Mouse (Mus musculus) hindbrain, embryonic 16.5 days (tissue): ENCODE measurements around the gene Chrna9. TPM values are rescaled to one million over a fixed set of nuclear protein-coding genes. Genes with fewer than 3 reads are reported as not detected.
A peak's percentile ranks its signal among the peaks of the same experiment; 100 is the strongest.

Source experiments
- ATAC-seq: fragments of 200-750 bp; cut with Nextera tagmentation; 2 replicates; pipeline ENCODE4 v1.8.0; 2017; ENCODE audit warnings: moderate TSS enrichment, moderate library complexity
- H3K27ac ChIP-seq: fragments of 300-500 bp; sonication (generic); 2 replicates; pipeline ENCODE4 v1.5.1; 2014; ENCODE audit warnings: low read depth, mild to moderate bottlenecking, control low read depth, low read length, moderate library complexity
- H3K27me3 ChIP-seq: fragments of 300-500 bp; sonication (generic); replicated peaks from 2 replicates; pipeline ENCODE4 v1.6.1; 2014; ENCODE audit warnings: low read length; ENCODE audit not compliant: control insufficient read depth, insufficient read depth
- H3K36me3 ChIP-seq: fragments of 300-500 bp; sonication (generic); 2 replicates; pipeline ENCODE4 v1.6.1; 2014; ENCODE audit warnings: mild to moderate bottlenecking, low read length, moderate library complexity, mixed read lengths; ENCODE audit not compliant: control insufficient read depth, insufficient read depth
- H3K4me1 ChIP-seq: fragments of 300-500 bp; sonication (generic); 2 replicates; pipeline ENCODE4 v1.6.1; 2014; ENCODE audit warnings: low read depth, low read length; ENCODE audit not compliant: control insufficient read depth, insufficient read depth
- H3K4me2 ChIP-seq: fragments of 300-500 bp; sonication (generic); 2 replicates; pipeline ENCODE4 v1.6.1; 2014; ENCODE audit warnings: mild to moderate bottlenecking, low read length, control low read depth, moderate library complexity
- H3K4me3 ChIP-seq: fragments of 300-500 bp; sonication (generic); 2 replicates; pipeline ENCODE4 v1.5.1; 2014; ENCODE audit warnings: mild to moderate bottlenecking, low read length, control low read depth, moderate library complexity
- H3K9ac ChIP-seq: fragments of 300-500 bp; sonication (generic); 2 replicates; pipeline ENCODE4 v1.6.1; 2014; ENCODE audit warnings: low read depth, mild to moderate bottlenecking, control low read depth, low read length, moderate library complexity
- H3K9me3 ChIP-seq: fragments of 300-500 bp; sonication (generic); 2 replicates; pipeline ENCODE4 v1.6.1; 2014; ENCODE audit warnings: mild to moderate bottlenecking, low read length, moderate library complexity; ENCODE audit not compliant: control insufficient read depth
- WGBS: fragments of 180-500 bp; shearing (Covaris S2); extraction: QIAGEN DNeasy Blood & Tissue Kit; methylation state at CpG from one replicate; pipeline ENCODE4 v1.1.7; 2014; 5-methylcytosine and 5-hydroxymethylcytosine counted together
- polyA plus RNA-seq: library from polyadenylated mRNA; unstranded; fragments of >200 nt; fragmentation: Nextera tagmentation; extraction: Ambion mirVana; gene quantifications from 2 replicates; pipeline ENCODE4 v1.2.1, GENCODE M21; 2015

The Chrna9 gene
- polyA plus RNA-seq, 1 experiment from 2014 or later, result not detected

DNA sequence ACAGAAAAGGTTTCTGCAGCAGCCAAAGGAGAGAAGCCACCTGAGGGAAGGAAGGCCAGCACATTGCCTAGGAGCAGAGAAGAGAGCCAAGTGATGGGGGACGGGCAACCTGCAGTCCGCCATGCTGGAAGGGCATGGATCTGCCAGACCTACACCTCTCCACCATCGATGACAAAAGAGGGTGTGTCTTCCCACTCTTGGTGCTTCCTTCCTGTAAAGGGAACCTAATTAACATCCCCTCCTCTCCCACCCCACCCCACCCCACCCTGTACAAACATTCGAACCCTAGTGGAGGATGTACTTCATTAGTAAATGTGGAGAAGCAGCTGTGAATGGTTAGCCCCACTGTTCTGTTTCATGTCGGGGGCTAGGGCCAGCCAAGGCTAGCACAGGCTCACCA, 22.5 kb upstream of the Chrna9 start:
- Histone ChIP-seq H3K4me1 (no peaks in the 10 kb centered on the region; the same call in 1 of the 2 replicates), H3K9ac (no peak overlapping the region), H3K27me3 (no peaks in the 10 kb centered on the region), H3K4me3 (no peak overlapping the region), H3K27ac (no peak overlapping the region), H3K36me3 (no peaks in the 10 kb centered on the region), H3K9me3 (no peaks in the 10 kb centered on the region), H3K4me2 (no peak overlapping the region)
- no peak for ATAC-seq
- 93% methylated on average over 5 of the region's 5 CpGs for WGBS

DNA sequence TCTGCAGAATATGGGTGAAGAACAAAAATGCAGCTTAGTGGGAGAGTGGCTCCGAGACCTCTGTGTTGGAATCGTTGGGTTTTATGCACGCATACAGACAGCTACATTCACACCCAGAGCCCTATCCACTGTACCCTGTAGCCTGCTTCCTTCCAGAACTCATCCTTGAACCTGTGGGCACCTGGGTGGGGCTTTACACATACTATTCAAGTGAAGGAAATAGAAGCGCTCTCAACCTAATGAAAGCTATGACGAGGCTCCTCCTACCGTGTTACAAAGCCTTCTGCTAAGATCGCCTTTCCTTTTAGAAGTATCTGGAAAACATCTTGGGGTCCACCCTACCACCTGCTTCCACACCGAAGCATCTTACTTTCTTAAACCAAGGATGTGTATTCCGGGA, 21.6 kb upstream of the Chrna9 start:
- no peak for ATAC-seq
- Histone ChIP-seq H3K4me1 (no peaks in the 10 kb centered on the region; the same call in 1 of the 2 replicates), H3K27ac (no peak overlapping the region), H3K36me3 (no peaks in the 10 kb centered on the region), H3K9me3 (no peaks in the 10 kb centered on the region), H3K27me3 (no peaks in the 10 kb centered on the region), H3K4me2 (no peak overlapping the region), H3K4me3 (no peak overlapping the region), H3K9ac (no peak overlapping the region)
- WGBS, result 96% methylated on average over 9 of the region's 9 CpGs

- no peak overlapping the region for H3K9ac ChIP-seq
- no peak overlapping the region for H3K4me2 ChIP-seq
- H3K4me3 ChIP-seq, result no peak overlapping the region
- ATAC-seq, result no peak
- peaks cover 9% of the 10 kb centered on the region for H3K4me1 ChIP-seq
- no peaks in the 10 kb centered on the region for H3K36me3 ChIP-seq
- H3K9me3 ChIP-seq, result no peaks in the 10 kb centered on the region
- no peaks in the 10 kb centered on the region for H3K27me3 ChIP-seq
- no peak overlapping the region for H3K27ac ChIP-seq
- 93% methylated on average over 7 of the region's 7 CpGs for WGBS
Measured at GRCm38 (mm10) chr5:65914342-65914741, 20.4 kb upstream of the Chrna9 start.

DNA sequence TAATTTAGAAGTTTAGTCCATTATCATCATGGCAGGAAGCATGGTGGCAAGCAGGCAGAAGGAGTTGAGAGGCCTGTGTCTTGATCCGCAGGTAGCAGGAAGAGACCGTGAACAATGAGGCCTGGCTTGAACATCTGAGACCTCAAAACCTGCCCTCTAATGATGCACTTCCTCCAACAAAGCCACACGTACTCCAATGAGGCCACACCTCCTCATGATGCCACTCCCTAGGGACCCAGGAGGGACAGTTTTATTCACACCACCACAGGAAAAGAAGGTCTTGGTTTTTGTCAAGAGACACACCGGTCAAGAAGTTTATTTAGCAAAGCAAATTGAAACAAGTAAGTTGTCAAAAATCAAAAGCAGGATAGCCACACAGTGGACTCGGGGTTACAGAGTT, 17.8 kb upstream of the Chrna9 start:
- H3K27me3 ChIP-seq, result no peaks in the 10 kb centered on the region
- H3K4me2 ChIP-seq, result no peak overlapping the region
- no peaks in the 10 kb centered on the region for H3K9me3 ChIP-seq
- no peak overlapping the region for H3K9ac ChIP-seq
- no peak for ATAC-seq
- no peak overlapping the region for H3K4me3 ChIP-seq
- no peak overlapping the region for H3K27ac ChIP-seq
- peaks cover 9% of the 10 kb centered on the region for H3K4me1 ChIP-seq
- 87% methylated on average over 5 of the region's 5 CpGs for WGBS
- no peaks in the 10 kb centered on the region for H3K36me3 ChIP-seq

DNA sequence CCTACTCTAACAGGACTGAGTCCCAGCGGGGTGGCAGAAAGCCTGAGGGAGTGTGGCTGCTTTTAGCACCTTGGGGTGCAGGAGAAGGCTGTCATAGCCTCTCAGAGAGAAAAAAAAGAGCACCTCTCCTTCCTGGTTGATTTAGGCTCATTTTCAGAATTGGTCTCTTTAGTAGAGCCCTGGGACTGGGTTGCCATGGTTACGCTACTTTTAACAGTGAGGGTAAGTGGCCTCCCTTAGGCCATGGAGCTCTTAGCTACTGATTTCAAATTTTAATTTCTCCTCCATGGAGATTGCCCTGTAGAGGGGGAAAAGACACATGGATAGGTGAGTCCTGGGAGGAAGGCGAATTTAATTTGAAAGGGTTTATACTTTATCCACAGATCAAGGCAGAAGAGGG, 16.1 kb upstream of the Chrna9 start:
- no peak overlapping the region; the same call in 1 of the 2 replicates for H3K4me2 ChIP-seq
- H3K36me3 ChIP-seq, result no peaks in the 10 kb centered on the region
- H3K27ac ChIP-seq, result peak overlapping the region; percentile 65
- H3K4me1 ChIP-seq, result peaks cover 9% of the 10 kb centered on the region
- H3K9me3 ChIP-seq, result no peaks in the 10 kb centered on the region
- WGBS, result 68% methylated on average over 3 of the region's 3 CpGs
- no peak overlapping the region for H3K4me3 ChIP-seq
- no peaks in the 10 kb centered on the region for H3K27me3 ChIP-seq
- H3K9ac ChIP-seq, result 0 out of 2 replicates have a peak overlapping the region, but pooled peaks have one; percentile 38
- peak; percentile 86 for ATAC-seq

- no peak for ATAC-seq
- Histone ChIP-seq H3K36me3 (no peaks in the 10 kb centered on the region), H3K27ac (no peak overlapping the region)
Measured at GRCm38 (mm10) chr5:65919326-65919725, 15.4 kb upstream of the Chrna9 start.

GRCm38 (mm10) chr5:65919904-65920303, 14.8 kb upstream of the Chrna9 start:
- ATAC-seq, result no peak
- H3K4me3 ChIP-seq, result no peak overlapping the region
- peaks cover 9% of the 10 kb centered on the region for H3K4me1 ChIP-seq
- no peaks in the 10 kb centered on the region for H3K9me3 ChIP-seq
- H3K36me3 ChIP-seq, result no peaks in the 10 kb centered on the region
- no peak overlapping the region for H3K9ac ChIP-seq
- no peak overlapping the region for H3K4me2 ChIP-seq
- WGBS, result 95% methylated on average over 3 of the region's 3 CpGs
- H3K27ac ChIP-seq, result no peak overlapping the region
- no peaks in the 10 kb centered on the region for H3K27me3 ChIP-seq

More at GRCm38 (mm10) chr5:65919326-65919725, 15.4 kb upstream of the Chrna9 start:
- Histone ChIP-seq H3K9ac (no peak overlapping the region), H3K9me3 (no peaks in the 10 kb centered on the region), H3K4me1 (peaks cover 9% of the 10 kb centered on the region), H3K27me3 (no peaks in the 10 kb centered on the region), H3K4me2 (no peak overlapping the region), H3K4me3 (no peak overlapping the region)
- WGBS, result 83% methylated on average over 12 of the region's 12 CpGs

DNA sequence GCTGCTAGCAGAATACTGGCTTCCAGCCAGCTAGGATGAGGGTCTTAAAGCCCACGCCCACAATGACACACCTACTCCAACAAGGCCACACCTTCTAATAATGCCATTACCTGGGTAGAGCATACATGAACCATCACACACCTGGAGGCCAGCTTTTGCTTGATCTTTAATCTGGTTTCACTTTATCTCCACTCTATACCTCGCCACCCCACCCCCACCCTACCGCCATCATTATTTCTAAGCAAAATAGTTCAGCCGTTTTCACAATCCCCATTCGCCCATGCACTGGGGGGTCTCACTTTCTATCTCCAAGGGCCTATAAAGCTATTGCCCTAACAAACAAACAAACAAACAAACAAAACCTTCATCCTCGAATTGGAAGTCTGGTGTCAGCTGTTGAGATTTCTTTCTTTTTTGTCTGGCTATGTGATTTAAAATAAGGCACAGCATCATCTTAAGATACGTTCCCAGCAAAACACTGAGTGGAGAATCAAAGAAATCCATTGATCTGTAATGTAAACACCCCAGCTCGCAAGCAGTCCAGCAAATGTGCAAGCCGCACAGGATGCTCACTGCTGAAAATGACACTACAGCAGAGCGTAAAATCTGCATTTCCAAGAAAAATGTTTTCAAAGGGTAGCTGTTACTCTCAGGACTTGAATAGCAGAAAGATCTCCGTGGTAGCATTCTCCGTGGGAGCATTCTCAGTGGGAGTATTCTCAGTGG, 13.9 kb upstream of the Chrna9 start:
- no peaks in the 10 kb centered on the region for H3K9me3 ChIP-seq
- no peak overlapping the region for H3K9ac ChIP-seq
- no peak overlapping the region for H3K4me3 ChIP-seq
- H3K27ac ChIP-seq, result no peak overlapping the region
- H3K4me2 ChIP-seq, result no peak overlapping the region
- no peaks in the 10 kb centered on the region for H3K27me3 ChIP-seq
- H3K4me1 ChIP-seq, result peaks cover 9% of the 10 kb centered on the region
- 76% methylated on average over 12 of the region's 12 CpGs for WGBS
- no peak for ATAC-seq
- H3K36me3 ChIP-seq, result no peaks in the 10 kb centered on the region

DNA sequence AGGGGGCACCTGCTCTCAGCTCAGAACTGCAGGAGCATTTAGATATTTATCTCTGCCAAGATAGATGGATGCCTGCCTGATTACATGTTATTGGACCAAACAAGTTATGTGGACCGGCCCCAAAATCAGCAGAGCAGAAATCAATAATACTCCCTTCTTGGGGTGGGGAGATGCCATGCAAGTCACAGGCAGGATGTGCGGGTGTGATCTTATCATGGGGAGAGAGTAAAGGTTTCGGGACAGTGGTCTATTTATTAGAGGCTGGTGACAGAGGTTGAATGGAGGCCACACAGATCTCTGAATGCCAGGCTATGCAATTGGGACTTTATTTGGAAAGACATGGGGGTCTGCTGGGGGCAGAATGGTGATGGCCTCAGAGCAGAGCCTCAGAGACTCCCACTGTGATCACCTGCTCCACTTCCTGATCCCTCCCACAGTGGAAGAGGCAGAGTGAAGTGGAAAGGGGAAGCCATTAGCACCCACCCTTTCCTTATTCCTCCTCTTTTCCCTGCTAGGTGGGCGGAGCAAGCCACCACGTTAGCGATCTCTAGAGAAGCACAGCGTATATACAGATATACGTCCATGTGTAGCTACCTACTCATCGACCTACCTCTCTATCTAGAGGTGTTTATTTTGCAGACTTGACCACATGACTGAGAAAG, 13.1 kb upstream of the Chrna9 start:
- no peak overlapping the region for H3K27ac ChIP-seq
- no peaks in the 10 kb centered on the region for H3K36me3 ChIP-seq
- H3K4me2 ChIP-seq, result no peak overlapping the region
- ATAC-seq, result no peak
- H3K4me3 ChIP-seq, result no peak overlapping the region
- H3K4me1 ChIP-seq, result peaks cover 9% of the 10 kb centered on the region
- no peak overlapping the region for H3K9ac ChIP-seq
- 81% methylated on average over 9 of the region's 9 CpGs for WGBS
- H3K27me3 ChIP-seq, result no peaks in the 10 kb centered on the region
- no peaks in the 10 kb centered on the region for H3K9me3 ChIP-seq
